Mouse (Mus musculus): ENCODE data around the gene Kalrn.

The Kalrn gene

DNA sequence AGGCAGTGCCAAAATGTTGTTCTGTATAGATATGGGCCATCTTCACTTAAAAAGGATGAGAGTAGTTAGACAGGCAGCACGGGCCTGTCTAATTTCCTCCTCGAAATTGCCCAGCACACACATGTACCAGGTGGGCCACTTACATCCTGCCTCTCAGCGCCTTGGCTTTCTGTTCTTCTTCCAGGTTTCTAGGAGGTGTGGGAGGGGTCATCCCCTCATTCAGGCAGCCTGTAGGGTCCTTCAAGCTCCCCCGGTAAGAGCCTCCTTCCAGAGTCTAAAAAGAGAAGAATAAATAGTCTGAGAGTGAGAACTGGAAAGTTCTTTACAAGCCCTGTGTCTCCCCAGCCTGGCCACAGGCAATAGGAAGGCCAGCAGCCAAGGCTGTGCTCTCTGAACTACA, 533.6 kb downstream of the Kalrn start:
- DNase-seq (ENCODE audit: low read depth, low spot score) = no peak

DNA sequence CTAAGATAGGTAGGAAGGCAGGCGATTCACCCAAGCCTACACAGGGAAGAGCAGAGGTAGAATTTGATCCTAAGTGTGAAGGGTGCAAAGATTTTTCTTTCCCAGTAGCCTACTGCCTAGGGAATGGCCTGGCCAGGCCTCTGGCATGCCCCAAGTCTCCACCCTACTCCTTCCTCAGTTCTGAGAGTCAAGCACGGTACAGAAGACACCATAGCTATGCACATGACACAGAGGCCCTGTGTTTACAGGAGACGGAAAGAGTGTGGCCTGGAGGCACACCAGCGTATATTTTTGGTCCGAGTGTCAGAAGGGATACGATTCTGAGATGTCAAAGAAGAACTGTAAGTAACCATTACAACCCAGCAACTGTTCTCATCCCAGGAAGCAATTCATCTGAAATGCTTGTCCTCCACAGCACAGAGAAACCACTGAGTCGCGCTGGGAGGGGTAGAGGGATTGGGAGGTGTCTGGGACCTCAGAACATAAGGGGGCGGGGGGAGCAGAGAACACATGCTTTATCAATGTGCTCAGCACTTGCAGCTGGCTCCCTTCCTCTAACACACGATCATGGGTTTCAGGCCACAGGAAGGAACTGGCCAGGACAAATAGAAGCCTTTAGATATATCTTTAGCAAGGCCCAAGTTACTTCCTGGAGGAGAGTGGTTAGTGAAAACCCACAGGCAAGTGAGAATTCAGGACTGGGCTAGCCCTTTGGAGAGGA, 536.8 kb downstream of the Kalrn start:
- no peak for DNase-seq (ENCODE audit: low read depth, low spot score)

DNA sequence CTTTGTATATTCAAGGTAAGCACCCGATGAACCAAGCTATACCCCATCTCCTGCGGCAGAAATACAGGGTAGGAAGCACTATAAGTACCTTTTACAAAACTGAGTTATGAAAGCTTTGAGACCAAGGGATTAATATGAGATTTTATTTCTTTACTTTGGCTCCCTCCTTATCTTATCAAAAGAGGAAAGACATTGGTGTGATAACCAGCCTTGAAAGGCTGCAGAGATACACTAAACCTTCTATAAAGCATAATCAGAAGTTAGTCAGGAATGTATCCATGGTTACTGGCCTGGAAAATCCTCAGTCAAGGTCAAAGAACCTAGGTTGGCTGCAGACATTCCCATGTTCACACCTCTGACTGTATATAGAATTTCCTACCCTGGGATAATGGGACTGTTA, 537.6 kb downstream of the Kalrn start:
- no peak for DNase-seq (ENCODE audit: low read depth, low spot score)

DNA sequence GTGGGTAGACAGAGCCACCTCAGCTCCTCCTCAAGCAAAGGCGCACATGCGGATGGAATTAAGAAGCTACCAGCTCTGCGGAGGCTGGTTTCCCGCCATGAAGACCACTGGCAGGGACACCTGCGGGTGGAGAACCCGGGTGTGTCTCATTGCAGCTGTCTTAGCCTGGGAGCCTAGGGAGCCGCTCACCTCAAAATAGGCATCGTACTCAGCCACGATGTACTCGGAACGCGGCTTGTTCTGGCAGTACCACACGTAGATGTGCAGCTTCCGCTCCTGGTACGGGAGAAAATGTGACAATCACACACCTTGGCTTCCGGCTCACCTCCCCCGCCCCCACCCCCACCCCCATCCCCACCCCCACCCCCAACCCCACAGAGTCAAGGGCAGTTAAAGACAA, 539.1 kb downstream of the Kalrn start:
- DNase-seq (ENCODE audit: low read depth, low spot score) = no peak

DNA sequence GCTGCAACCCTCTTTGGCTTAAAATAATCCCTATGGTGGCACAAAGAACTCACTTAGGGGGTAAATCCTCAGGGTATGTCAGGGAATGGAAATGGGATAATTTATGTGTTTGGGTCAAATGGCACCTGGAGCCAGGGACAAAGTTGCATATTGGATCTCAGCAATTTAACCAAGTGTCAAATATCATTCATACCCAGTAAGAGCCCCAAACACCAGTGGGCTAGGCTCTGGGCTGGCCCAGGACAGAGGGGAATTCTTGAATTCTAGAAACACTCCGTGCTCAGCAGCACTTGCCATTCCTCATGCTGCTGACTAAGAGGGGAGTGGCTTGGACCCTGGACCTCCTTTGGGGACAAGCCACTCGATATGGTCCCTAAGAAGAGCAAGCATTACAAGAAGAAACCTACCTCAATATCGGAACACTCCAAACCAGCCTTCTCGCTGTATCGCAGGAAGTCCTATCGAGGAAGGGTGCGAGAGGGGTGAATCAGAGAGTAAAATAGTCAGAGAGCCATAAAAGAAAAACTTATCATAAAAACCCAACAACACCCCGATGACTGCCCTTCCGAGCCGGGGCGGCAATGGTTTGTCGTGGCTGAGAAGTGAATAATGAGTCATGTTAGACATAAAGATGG, 541.2 kb downstream of the Kalrn start:
- DNase-seq (ENCODE audit: low read depth, low spot score) = no peak

DNA sequence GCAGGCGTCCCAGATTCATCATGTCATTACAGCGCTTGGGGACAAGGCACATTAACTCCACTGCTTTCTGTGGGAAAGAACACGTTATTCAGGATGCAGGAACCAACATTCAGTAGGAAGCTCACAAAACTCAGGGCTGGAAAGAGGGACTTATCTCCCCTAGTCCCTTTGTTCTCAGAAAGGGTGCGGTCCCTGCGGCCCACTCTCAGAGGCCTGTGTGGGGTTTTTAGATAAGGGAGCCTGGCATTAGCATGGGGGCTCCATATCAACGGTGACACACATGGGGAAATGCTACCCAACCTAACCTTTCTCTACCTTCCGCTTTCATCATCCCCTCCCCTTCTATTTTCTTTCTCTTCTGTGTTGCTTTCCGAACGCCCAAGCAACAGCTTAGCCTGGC, 541.8 kb downstream of the Kalrn start:
- DNase-seq (ENCODE audit: low read depth, low spot score) = no peak

DNA sequence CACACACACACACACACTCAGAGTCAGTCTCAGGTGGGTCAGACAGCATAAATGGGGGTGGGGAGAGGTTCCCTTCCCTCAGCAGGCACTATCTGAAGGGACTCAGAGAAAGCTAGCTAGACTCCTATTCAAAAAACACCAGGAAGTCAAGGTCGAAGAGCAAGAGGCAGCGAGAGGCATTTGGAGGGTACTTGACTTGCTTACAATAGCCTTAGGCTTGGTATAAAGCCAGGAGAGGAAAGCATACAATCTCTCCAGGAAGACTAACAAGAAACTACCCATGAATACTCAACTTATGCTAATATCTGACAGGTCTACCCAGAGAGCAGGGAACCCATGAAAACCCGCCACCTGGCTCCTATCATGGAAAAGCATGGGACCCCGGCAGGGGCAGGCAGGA, 543.0 kb downstream of the Kalrn start:
- no peak for DNase-seq (ENCODE audit: low read depth, low spot score)

DNA sequence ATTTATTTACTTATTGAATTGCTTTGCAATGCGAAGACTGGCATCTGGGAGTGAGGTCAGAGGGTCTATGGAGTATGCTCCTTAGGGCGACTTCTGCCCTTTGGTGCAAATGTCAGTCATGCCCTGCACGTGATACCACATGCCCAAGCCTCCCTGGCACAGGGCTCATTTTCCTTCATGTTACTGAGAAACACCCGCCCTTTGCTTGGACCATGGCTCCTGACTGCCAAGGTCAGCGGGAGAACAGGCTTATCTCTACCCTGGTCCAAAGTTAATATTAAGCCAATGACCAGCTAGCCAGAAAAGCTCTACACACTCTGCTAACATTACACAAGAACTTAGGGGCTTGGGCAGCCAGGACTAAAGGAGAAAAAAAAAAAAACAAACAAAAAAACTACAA, 543.5 kb downstream of the Kalrn start:
- no peak for DNase-seq (ENCODE audit: low read depth, low spot score)

DNA sequence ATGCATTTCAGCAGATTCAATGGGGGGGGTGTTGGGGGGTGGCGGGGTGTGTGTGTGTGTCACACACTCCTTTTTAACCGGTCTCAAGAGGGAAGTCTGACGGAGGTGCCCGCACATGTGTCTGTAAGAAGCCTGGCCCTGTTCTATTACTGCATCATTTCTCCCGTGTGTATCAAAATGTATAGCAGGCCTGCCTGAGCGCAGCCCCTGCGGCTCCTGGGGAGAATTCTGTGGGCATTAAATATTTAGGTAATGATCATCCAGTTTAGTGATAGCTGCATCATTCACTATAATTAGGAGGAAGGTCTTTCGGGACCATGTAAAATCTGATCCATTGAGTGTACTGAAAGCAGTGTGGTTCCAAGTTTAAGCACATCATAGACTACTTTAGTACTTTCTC, 556.1 kb downstream of the Kalrn start:
- no peak for DNase-seq (ENCODE audit: low read depth, low spot score)

DNA sequence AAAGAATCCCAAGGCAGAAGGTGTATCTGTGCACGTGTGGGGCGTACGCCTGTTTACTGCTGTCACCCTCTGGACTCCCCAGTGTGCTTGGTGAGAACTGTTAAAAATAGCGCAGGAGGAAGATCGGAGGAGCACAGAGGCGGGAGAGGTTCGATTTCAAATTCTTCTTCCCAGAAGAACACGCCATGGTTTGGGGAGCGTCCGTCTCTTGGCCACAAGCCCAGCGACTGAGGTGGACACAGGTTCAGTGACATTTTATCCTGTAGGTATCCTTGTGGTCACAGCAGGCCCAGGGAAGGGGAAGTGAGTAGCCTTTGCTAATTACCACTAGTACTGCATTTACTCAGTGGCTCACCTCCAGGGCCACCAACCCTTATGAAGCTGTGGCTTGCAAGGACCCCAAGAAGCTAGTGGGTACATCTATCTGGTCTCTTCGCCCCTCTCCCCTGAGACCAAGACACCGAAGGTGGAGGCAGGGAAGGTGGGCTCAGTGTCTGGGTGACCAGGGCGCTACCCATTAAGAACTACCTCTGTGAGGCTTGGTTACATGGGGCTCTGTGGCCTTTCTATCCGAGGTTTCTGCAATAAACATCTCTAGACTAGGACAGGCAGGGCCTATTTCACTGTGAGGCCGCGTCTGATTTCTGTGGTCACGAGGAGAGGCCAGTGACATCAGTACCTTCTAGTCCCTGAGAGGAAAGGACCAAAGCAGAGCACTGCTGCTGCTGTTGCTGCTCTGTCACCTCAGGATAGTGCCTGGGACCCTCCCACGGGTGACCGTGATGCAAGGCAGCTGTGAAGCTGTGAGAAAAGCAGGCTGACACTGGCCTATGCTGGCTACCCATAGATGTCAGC, 561.1 kb downstream of the Kalrn start:
- DNase-seq (ENCODE audit: low read depth, low spot score) = no peak

DNA sequence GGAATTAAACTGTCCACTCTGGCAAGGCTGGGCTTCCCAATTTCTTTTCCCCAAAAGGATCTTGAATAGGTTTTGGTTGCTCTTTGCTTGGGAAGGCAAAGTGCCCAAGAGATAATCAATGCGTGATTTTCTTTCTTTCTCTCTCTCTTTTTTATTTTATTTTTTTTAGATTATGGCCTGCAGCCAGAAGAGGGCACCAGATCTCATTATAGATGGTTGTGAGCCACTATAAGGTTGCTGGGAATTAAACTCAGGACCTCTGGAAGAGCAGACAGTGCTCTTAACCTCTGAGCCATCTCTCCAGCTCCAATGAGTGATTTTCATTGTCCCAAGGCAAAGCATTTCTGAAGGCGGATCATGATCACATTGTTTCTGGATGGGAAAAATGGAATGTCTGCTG, 563.8 kb downstream of the Kalrn start:
- DNase-seq (ENCODE audit: low read depth, low spot score) = no peak

DNA sequence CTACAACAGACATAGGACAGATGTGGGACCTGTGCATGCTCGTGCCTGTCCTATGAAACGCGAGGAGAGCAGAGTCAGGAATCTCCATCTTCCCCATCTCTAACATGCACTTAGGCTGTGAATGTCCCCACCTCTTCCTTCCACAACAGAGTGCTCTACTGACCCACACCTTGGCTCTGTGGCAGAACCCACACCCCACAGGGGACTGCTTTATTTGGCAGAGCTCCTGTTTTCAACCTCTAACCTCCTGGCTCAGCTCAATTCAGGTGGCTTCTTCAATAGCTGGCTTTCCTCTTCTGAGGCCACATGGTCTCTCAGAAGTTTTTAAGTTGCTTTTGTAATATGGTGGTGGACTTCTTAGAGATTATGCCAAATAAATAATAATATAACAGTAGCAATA, 567.3 kb downstream of the Kalrn start:
- DNase-seq (ENCODE audit: low read depth, low spot score) = no peak

DNA sequence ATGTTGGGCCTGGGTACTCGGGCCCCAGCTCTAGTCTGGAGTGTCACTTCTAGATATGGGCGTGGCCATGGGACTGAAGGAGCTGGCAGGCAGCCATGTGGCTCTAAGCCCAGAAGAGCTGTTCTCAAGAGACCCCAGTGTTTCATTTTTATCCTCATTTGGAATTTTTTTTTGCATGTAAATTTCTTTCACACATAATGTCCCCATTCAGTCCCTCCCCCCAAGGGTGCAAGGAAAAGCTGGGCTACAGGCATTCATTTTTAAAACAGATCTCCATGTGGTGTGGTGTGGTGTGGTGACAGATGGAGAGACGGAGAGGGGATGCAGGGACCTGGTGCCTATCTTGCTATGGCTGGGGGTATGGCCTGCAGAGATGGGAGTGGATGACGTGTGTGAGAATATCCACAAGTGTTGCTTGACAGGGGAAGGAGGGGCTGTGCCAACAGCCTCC, 569.2 kb downstream of the Kalrn start:
- peak; percentile 66 for DNase-seq (ENCODE audit: low read depth, low spot score)

DNA sequence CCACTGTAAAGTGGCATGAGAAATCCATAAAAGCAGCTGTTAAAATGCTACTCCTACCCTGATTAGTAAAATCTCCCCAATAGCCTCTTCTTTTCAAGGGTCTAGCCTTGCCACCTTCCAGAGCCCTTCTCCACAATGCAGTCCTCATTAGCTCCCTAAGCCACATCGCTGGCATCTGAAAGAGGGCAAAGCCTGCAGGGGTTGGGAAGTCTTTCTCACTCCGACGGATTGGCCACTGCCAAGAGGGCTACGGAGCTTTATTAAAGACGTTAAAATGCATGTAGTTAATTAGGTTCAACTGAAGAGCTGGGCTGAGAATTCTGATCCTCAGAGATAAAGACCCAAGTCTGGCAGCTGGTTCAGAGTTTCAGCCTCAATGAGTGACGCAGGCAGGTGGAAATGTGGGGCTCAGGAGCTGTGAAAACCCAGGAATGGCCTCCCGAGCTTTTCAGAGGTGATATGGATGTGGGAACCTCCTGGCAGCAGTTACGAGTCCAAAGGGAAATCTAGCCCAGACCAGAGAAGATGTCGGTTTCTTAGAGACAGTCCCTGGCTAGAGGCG, 569.7 kb downstream of the Kalrn start:
- DNase-seq (ENCODE audit: low read depth, low spot score) = peak; percentile 22

DNA sequence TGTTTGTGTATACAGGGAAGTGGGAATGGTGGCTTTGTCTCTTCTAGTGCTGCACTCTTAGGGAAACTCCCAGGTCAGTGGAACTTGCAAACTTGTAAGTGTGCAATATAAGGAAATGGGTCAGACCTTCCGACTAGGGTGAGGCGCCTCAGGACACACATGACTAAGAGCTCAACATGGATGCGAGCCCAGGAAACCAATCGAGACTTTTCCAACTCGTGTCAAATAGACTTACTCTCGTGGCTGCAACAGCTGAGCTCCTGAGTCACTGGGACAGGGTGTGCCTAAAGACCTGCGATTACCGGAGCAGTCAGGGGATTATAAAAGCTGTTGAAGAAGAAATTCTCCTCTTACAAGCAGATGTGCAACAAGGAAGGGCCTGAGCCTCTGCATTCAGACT, 572.6 kb downstream of the Kalrn start:
- DNase-seq (ENCODE audit: low read depth, low spot score) = no peak

DNA sequence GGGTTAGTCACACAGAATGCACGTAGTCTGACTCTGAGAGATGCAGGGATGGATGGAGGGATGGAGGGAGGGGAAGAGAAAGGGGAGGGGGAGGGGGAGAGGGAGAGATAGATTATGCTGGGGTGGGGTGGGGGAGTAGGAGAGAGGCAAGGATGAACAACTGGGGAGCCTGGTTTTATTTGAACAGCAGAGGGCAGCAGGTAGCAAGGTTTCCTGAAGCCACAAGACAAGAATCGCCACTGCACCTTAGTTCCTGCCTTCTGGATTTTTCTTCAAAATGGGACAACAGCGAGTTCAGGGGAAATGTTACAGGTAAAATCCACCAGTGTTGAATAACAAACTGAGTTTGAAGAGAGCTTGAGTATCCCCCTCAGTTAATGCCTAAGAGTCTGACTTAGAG, 573.9 kb downstream of the Kalrn start:
- no peak for DNase-seq (ENCODE audit: low read depth, low spot score)

DNA sequence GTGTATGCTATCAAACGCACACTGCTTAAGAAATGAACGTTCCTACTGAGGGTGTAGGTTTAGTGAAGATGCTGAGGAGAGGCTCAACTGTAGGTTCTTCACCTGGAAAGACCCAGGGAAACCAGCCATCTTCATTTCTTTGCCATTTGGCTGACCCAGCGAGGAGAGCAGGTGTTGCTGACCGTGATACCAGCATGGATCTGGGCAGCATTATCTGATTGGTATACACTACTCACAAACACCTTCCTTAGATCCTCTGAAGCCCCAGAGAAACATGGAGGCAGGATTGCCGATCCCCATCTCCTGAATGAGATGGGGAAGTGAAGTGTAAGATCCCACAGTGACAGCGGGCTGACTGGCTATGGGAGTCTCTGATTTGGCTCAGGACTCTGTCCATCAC, 575.3 kb downstream of the Kalrn start:
- no peak for DNase-seq (ENCODE audit: low read depth, low spot score)

DNA sequence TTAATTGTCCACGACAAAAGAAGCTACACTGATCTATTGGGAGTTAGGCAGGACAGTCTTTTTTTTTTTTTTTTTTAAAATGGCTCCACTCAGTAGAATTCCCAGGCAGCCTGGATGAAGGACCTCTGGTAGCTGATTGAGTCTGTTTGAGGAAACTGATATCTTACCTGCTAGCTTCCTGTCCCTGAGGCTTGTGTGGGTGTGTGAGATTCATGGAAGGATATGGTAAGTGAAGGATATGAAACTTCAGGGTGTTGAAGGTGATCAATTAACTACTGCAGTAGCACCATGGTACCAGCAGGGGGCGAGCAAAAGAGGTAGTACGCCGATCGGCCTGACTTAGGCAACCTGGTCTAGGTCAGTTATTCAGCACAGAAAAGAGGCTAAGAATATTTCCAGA, 577.3 kb downstream of the Kalrn start:
- no peak for DNase-seq (ENCODE audit: low read depth, low spot score)

DNA sequence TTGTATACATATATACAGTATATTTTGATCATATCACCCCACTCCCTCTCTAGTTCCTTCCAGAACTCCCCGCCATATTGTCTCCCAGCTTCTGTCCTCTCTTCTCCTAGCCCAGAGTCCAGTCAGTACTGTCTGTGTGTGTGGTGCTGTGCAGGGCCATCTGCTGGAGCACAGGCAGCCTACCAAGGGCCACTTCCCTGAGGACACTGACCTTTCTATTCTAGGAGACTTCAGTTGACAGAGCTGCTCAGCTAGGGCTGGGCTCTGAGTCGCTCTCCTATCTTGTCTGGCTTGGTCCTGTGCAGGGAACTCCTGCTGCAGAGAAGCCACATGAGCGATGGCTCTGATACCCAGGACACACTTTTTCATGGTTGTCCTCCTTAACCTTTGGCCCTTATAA, 577.8 kb downstream of the Kalrn start:
- no peak for DNase-seq (ENCODE audit: low read depth, low spot score)

DNA sequence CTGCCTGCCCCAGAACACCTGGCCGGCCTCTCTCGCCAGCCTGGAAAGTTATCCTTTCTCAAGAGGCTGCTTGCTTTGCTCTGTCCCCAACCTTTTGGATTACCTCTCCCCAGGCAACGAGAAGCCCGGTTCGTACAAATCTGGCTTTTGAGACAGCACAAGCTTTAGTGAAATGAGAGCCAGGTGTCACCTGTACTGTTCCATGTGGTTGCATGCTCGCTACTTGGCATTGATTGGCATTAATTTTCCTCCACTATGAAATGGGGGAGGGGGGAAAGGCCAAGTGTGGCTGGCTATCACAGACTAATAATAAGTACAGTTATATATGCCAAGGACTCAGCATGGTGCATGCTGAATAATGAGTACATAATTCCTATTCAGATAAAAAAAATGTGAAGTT, 579.0 kb downstream of the Kalrn start:
- no peak for DNase-seq (ENCODE audit: low read depth, low spot score)

DNA sequence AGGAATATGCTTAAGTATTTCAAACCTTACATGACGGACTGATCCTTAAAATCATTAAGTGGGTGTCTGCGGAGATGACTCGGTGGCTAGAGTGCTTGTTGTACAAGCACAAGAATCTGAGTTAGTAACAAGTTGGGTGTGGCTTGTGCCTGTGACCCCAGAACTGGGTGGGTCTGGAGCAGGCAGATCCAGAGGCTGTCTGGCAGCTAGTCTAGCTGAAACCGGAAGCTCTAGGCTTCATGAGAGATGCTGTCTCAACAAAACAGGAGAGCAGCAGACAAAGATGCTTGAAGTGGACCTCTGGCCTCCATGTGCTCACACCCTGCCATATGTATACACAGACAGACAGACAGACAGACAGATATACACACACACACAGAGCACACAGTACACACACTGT, 582.6 kb downstream of the Kalrn start:
- no peak for DNase-seq (ENCODE audit: low read depth, low spot score)

DNA sequence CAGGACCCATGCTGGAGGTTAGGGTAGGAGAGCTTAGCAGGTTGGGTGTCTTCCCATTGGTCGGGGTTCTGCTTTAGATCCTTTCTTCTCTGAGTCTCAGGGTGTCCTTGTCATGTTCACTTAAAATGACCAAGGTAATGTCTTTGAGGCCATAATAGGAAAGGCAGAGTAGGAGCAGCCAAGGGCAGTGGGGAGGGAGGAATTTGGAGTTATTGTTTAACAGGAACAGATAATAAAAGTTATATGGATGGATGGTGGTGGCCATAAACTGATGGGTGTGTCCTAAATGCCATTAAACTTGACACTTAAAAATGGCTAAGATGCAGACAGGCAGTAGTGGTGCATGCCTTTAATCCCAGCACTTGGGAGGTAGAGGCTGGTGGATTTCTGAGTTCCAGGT, 584.2 kb downstream of the Kalrn start:
- DNase-seq (ENCODE audit: low read depth, low spot score) = no peak
